Mouse (Mus musculus) MEL (cell line): ENCODE data around the gene Gzmc. TPM values are rescaled to one million over a fixed set of nuclear protein-coding genes. Genes with fewer than 3 reads are reported as not detected.
"Not testable (repeated sequence)": the region's sequence is repeated elsewhere in the genome, so short reads cannot be mapped to it uniquely, and the experiment has no call there.

Experiments
- DNase-seq: peaks from one replicate; pipeline ENCODE4 v3.0.0; 2011; ENCODE audit warnings: low read depth, low spot score
- H3K27ac ChIP-seq: 2 replicates; pipeline ENCODE4 v1.5.1; 2012; ENCODE audit warnings: low read depth, mild to moderate bottlenecking, control low read depth, low read length, moderate library complexity; ENCODE audit not compliant: control insufficient read depth
- H3K27me3 ChIP-seq, 2 experiments: fragments of 150-350 bp in 1 of 2; sonication (generic) in 1 of 2; 2 replicates each; pipeline ENCODE4 v1.6.1; 2012; ENCODE audit warnings: low read length in 2 of 2, mild to moderate bottlenecking in 2 of 2, improper control_type of control experiment in 1 of 2, moderate library complexity in 1 of 2; ENCODE audit not compliant: insufficient read depth in 2 of 2, control insufficient read depth in 1 of 2
- H3K36me3 ChIP-seq, 2 experiments: 2 replicates each; pipeline ENCODE4 v1.6.1; 2012 to 2014; ENCODE audit warnings: low read length in 2 of 2, improper control_type of control experiment in 1 of 2, inconsistent platforms in 1 of 2, mild to moderate bottlenecking in 1 of 2; ENCODE audit not compliant: insufficient read depth in 2 of 2, control insufficient read depth in 1 of 2
- H3K4me1 ChIP-seq, 2 experiments: fragments of 150-350 bp in 1 of 2; sonication (generic) in 1 of 2; 2 replicates each; pipeline ENCODE4 v1.6.1; 2012; ENCODE audit warnings: low read length in 2 of 2, improper control_type of control experiment in 1 of 2, mild to moderate bottlenecking in 1 of 2; ENCODE audit not compliant: insufficient read depth in 2 of 2, control insufficient read depth in 1 of 2
- H3K4me3 ChIP-seq, 2 experiments: fragments of 150-350 bp in 1 of 2; sonication (generic) in 1 of 2; 2 replicates each; pipeline ENCODE4 v1.5.1; 2012; ENCODE audit warnings: low read depth in 2 of 2, low read length in 2 of 2, mild to moderate bottlenecking in 2 of 2, moderate library complexity in 2 of 2, control low read depth in 1 of 2, improper control_type of control experiment in 1 of 2; ENCODE audit not compliant: control insufficient read depth in 1 of 2, insufficient read depth in 1 of 2
- H3K79me2 ChIP-seq: 2 replicates; pipeline ENCODE4 v1.6.1; 2012; ENCODE audit warnings: mild to moderate bottlenecking, low read length, moderate library complexity; ENCODE audit not compliant: control insufficient read depth, poor library complexity, insufficient read depth
- H3K9ac ChIP-seq: 2 replicates; pipeline ENCODE4 v1.6.1; 2012; ENCODE audit warnings: low read depth, mild to moderate bottlenecking, control low read depth, low read length, moderate library complexity; ENCODE audit not compliant: control insufficient read depth, poor library complexity, severe bottlenecking
- H3K9me3 ChIP-seq: fragments of 150-350 bp; sonication (generic); replicated peaks from 2 replicates; pipeline ENCODE4 v1.6.1; 2012; ENCODE audit warnings: mild to moderate bottlenecking, low read length, improper control_type of control experiment, moderate library complexity; ENCODE audit not compliant: insufficient read depth
- CTCF ChIP-seq, 3 experiments: IDR thresholded peaks in 2 of 3; conservative IDR thresholded peaks in 1 of 3; 2 replicates each; pipeline ENCODE4 v1.5.1; 2011 to 2012; ENCODE audit warnings: low read length in 3 of 3, low read depth in 2 of 3, mild to moderate bottlenecking in 2 of 3, improper control_type of control experiment in 1 of 3, inconsistent platforms in 1 of 3, mixed read lengths in 1 of 3, moderate library complexity in 1 of 3; ENCODE audit not compliant: control insufficient read depth in 1 of 3, insufficient read depth in 1 of 3, poor library complexity in 1 of 3, severe bottlenecking in 1 of 3
- E2F4 ChIP-seq: IDR thresholded peaks from 2 replicates; pipeline ENCODE4 v1.6.1; 2011; ENCODE audit warnings: low read depth, low read length, improper control_type of control experiment, borderline replicate concordance
- GABPA ChIP-seq: IDR thresholded peaks from 2 replicates; pipeline ENCODE4 v1.6.1; 2012; ENCODE audit warnings: low read depth, mild to moderate bottlenecking, inconsistent platforms, low read length, improper control_type of control experiment, moderate library complexity
- HCFC1 ChIP-seq: IDR thresholded peaks from 2 replicates; pipeline ENCODE4 v1.6.1; 2012; ENCODE audit warnings: low read depth, mild to moderate bottlenecking, inconsistent platforms, low read length, improper control_type of control experiment, moderate library complexity
- MAX ChIP-seq: IDR thresholded peaks from 2 replicates; pipeline ENCODE4 v1.6.1; 2011; ENCODE audit warnings: low read length, improper control_type of control experiment
- MEF2A ChIP-seq: IDR thresholded peaks from 2 replicates; pipeline ENCODE4 v1.6.1; 2014; ENCODE audit warnings: low read depth, mild to moderate bottlenecking, inconsistent platforms, low read length, improper control_type of control experiment; ENCODE audit not compliant: poor library complexity, insufficient replicate concordance, severe bottlenecking; ENCODE audit errors: extremely low read depth
- MYC ChIP-seq: IDR thresholded peaks from 2 replicates; pipeline ENCODE4 v1.6.1; 2011; ENCODE audit warnings: low read depth, mild to moderate bottlenecking, low read length, improper control_type of control experiment, moderate library complexity
- NELFE ChIP-seq: IDR thresholded peaks from 2 replicates; pipeline ENCODE4 v1.6.1; 2011; ENCODE audit warnings: low read depth, low read length, improper control_type of control experiment
- POLR2A ChIP-seq, 2 experiments: IDR thresholded peaks; 2 replicates each; pipeline ENCODE4 v1.6.1; 2011 to 2012; ENCODE audit warnings: low read length in 2 of 2, mild to moderate bottlenecking in 2 of 2, control low read depth in 1 of 2, improper control_type of control experiment in 1 of 2, low read depth in 1 of 2, moderate library complexity in 1 of 2; ENCODE audit not compliant: control insufficient read depth in 1 of 2, insufficient read depth in 1 of 2, poor library complexity in 1 of 2
- RAD21 ChIP-seq: IDR thresholded peaks from 2 replicates; pipeline ENCODE4 v1.6.1; 2011; ENCODE audit warnings: mild to moderate bottlenecking, low read depth, low read length, improper control_type of control experiment
- SIN3A ChIP-seq: IDR thresholded peaks from 2 replicates; pipeline ENCODE4 v1.6.1; 2012; ENCODE audit warnings: low read length, improper control_type of control experiment, inconsistent platforms
- SMC3 ChIP-seq: IDR thresholded peaks from 2 replicates; pipeline ENCODE4 v1.6.1; 2011; ENCODE audit warnings: low read depth, low read length, improper control_type of control experiment
- TAL1 ChIP-seq: IDR thresholded peaks from 2 replicates; pipeline ENCODE4 v1.6.1; 2012; ENCODE audit warnings: mild to moderate bottlenecking, inconsistent platforms, low read length, moderate library complexity, mixed read lengths
- TCF12 ChIP-seq: IDR thresholded peaks from 2 replicates; pipeline ENCODE4 v1.6.1; 2014; ENCODE audit warnings: low read depth, mild to moderate bottlenecking, inconsistent platforms, low read length, improper control_type of control experiment, moderate library complexity
- USF1 ChIP-seq: IDR thresholded peaks from 2 replicates; pipeline ENCODE4 v1.6.1; 2014; ENCODE audit warnings: low read depth, mild to moderate bottlenecking, inconsistent platforms, low read length, improper control_type of control experiment, moderate library complexity
- USF2 ChIP-seq, 2 experiments: IDR thresholded peaks; 2 replicates each; pipeline ENCODE4 v1.6.1; 2011 to 2012; ENCODE audit warnings: improper control_type of control experiment in 2 of 2, low read length in 2 of 2, borderline replicate concordance in 1 of 2, inconsistent platforms in 1 of 2, low read depth in 1 of 2, mild to moderate bottlenecking in 1 of 2; ENCODE audit not compliant: insufficient read depth in 1 of 2
- ZKSCAN1 ChIP-seq: IDR thresholded peaks from 2 replicates; pipeline ENCODE4 v1.6.1; 2012; ENCODE audit warnings: low read depth, mild to moderate bottlenecking, inconsistent platforms, low read length, improper control_type of control experiment, moderate library complexity
- ZNF384 ChIP-seq: IDR thresholded peaks from 2 replicates; pipeline ENCODE4 v1.6.1; 2012; ENCODE audit warnings: low read depth, mild to moderate bottlenecking, inconsistent platforms, low read length, improper control_type of control experiment
- polyA plus RNA-seq, 2 experiments: library from polyadenylated mRNA; stranded (reverse) in 1 of 2; unstranded in 1 of 2; fragments of >175 nt in 1 of 2; fragments of >200 nt in 1 of 2; gene quantifications; 2 replicates each; pipeline versions ENCODE4 v1.2.1 to v1.2.4; 2012; ENCODE audit warnings: low replicate concordance in 2 of 2, low read depth in 1 of 2; ENCODE audit not compliant: insufficient read length in 2 of 2, insufficient read depth in 1 of 2, missing spikeins in 1 of 2
- total RNA-seq: library from RNA; depleted of rRNA; stranded (reverse); fragments of 300-350 nt; gene quantifications from 2 replicates; pipeline ENCODE4 v1.2.3, GENCODE M21; 2012

Gzmc gene
- total and polyA plus RNA-seq, 3 experiments, result not detected

- Histone ChIP-seq H3K27ac (no peak within 1 kb of the TSS), H3K27me3 (peaks cover 0 to 3% of the 10 kb centered on the region in 2 experiments; a peak in 2 of 4 replicates), H3K9ac (no peak within 1 kb of the TSS), H3K4me3 (no peak within 1 kb of the TSS), H3K9me3 (no peaks in the 10 kb centered on the region), H3K36me3 (no peaks in the 10 kb centered on the region), H3K4me1 (no peaks in the 10 kb centered on the region), H3K79me2 (no peaks in the 10 kb centered on the region)
- DNase-seq, result no peak
- TF ChIP-seq POLR2A (IDR thresholded peaks at IDR 0.05; ENCODE audit: control insufficient read depth in 1 of 2, insufficient read depth in 1 of 2, low read depth in 1 of 2, low read length in 2 of 2, poor library complexity in 1 of 2) (no peak), TAL1 (no peak), GABPA (no peak)
These were observed 23.1 kb downstream of the Gzmc start, which contains the start of gene Gzmf for GRCm38 (mm10) chr14:56211317-56211716. Gene Gzmf (minus strand): TSS chr14:56211417.

GRCm38 (mm10) chr14:56205613-56206012, 28.8 kb downstream of the Gzmc start:
- no peak for DNase-seq
- no peaks in the 10 kb centered on the region for H3K4me1 ChIP-seq
- H3K4me3 ChIP-seq, result no peak overlapping the region
- no peaks in the 10 kb centered on the region for H3K79me2 ChIP-seq
- peaks cover 7 to 9% of the 10 kb centered on the region in 2 experiments for H3K27me3 ChIP-seq
- H3K9me3 ChIP-seq, result no peaks in the 10 kb centered on the region
- H3K9ac ChIP-seq, result no peak overlapping the region
- H3K36me3 ChIP-seq, result no peaks in the 10 kb centered on the region
- H3K27ac ChIP-seq, result no peak overlapping the region
- TF ChIP-seq ZKSCAN1 (no peak), HCFC1 (no peak), ZNF384 (no peak), MAX (no peak), MYC (no peak), SIN3A (no peak), USF2 (IDR thresholded peaks at IDR 0.05; ENCODE audit: borderline replicate concordance in 1 of 2, insufficient read depth in 1 of 2, low read depth in 1 of 2, low read length in 2 of 2) (no peak), E2F4 (no peak), MEF2A (no peak), USF1 (no peak), NELFE (no peak), TCF12 (no peak)

- not testable (repeated sequence) for H3K9me3 ChIP-seq, H3K79me2 ChIP-seq, H3K4me3 ChIP-seq, H3K36me3 ChIP-seq, H3K27me3 ChIP-seq
- TF ChIP-seq CTCF (IDR thresholded peaks at IDR 0.05 in 2 of 3, conservative IDR thresholded peaks at IDR 0.05 in 1 of 3; ENCODE audit: control insufficient read depth in 1 of 3, insufficient read depth in 1 of 3, low read depth in 2 of 3, low read length in 3 of 3, poor library complexity in 1 of 3, severe bottlenecking in 1 of 3), result peak; percentile 28 to 53 (median 51); a peak in 5 of 6 replicates
- TF ChIP-seq RAD21, result peak; percentile 7
- TF ChIP-seq SMC3, result peak; percentile 55
- TF ChIP-seq, all 39 proteins: peak for 3; not testable (repeated sequence) for 36
- not testable (repeated sequence) for H3K4me1 ChIP-seq, H3K27ac ChIP-seq, H3K9ac ChIP-seq
- DNase-seq, result peak; percentile 41
These were observed 29.4 kb downstream of the Gzmc start for GRCm38 (mm10) chr14:56205021-56205420.
